Mouse (Mus musculus): ENCODE measurements around the gene Armh4. TPM values are rescaled to one million over a fixed set of nuclear protein-coding genes. Genes with fewer than 3 reads are reported as not detected.
"Not testable (repeated sequence)": the region's sequence is repeated elsewhere in the genome, so short reads cannot be mapped to it uniquely, and the experiment has no call there.

Armh4 gene
- polyA plus RNA-seq (2016; fragmentation: Nextera tagmentation; extraction: Ambion mirVana), result 41.1 and 41.4 TPM in 2 replicates

DNA sequence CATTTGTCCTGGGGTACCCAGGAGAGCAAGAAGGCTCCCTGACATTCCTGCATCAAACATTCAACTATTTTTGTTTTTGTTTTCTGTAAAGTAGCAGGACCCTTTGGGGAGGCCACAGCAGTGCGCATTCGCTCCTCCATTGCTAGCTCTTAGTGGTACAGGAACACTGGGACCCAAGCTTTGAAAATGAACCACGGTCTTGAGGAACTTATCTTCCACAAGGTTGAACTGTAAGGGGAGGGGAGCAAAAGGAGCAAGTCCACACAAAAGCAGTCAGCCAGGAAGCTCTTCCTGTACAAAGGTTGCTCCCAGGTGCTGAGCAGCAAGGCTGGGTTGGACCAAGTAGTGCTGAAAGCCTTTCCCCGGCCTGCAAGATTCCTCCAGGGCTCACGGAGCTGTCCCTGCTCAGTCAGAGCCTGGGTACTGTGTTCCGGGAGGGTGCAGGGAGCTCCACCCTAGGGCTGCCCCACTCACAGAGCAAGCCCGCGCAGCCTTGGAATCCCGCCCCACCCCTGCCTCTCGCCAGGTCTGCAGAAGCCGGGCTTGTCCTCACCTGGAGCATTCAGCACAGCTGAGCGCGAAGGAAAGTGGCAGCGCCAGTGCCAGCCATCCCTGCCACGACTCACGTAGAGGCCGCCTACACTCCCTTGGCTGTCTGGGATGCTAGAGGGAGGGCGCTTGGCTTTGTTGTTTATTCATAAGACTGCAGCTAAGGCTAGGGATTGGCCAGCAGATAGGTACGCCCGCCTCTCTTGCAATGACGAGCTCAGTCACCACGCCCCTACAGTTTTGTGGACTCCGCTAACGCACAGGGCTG lies at the start of gene Armh4:
TSS of gene Armh4 (minus strand) at position 669 of the 817 bp plus-strand sequence.
- H3K4me3 ChIP-seq, result peak within 1 kb of the TSS; percentile 55
- no peaks in the 10 kb centered on the region for H3K9me3 ChIP-seq (replicated peaks)
- peak within 1 kb of the TSS; percentile 80 for H3K27ac ChIP-seq
- ATAC-seq (ENCODE audit: low FRiP score), result peak; percentile 99
- 2% methylated on average over 24 of the region's 24 CpGs for WGBS
- H3K36me3 ChIP-seq, result no peaks in the 10 kb centered on the region
- no peaks in the 10 kb centered on the region for H3K27me3 ChIP-seq
- peaks cover 14% of the 10 kb centered on the region; the same call in 1 of the 2 replicates for H3K4me1 ChIP-seq
- H3K9ac ChIP-seq, result peak within 1 kb of the TSS; percentile 68
- peak within 1 kb of the TSS; percentile 54 for H3K4me2 ChIP-seq (replicated peaks)

GRCm38 (mm10) chr14:49829192-49830171 lies 46.3 kb upstream of the Armh4 start:
- ATAC-seq (ENCODE audit: low FRiP score), result peak; percentile 80
- H3K9me3 ChIP-seq (replicated peaks), result no peaks in the 10 kb centered on the region
- H3K27me3 ChIP-seq, result no peaks in the 10 kb centered on the region
- no peaks in the 10 kb centered on the region for H3K36me3 ChIP-seq
- WGBS, result 10% methylated on average over 17 of the region's 17 CpGs
- no peak overlapping the region for H3K9ac ChIP-seq
- H3K4me3 ChIP-seq, result peak overlapping the region; percentile 15
- H3K4me1 ChIP-seq, result no peaks in the 10 kb centered on the region
- peak overlapping the region; percentile 46 for H3K4me2 ChIP-seq (replicated peaks)
- no peak overlapping the region for H3K27ac ChIP-seq

- not testable (repeated sequence) for ATAC-seq (ENCODE audit: low FRiP score); H3K9me3 ChIP-seq (replicated peaks); H3K4me3 ChIP-seq; H3K4me1 ChIP-seq; H3K27me3 ChIP-seq; H3K4me2 ChIP-seq (replicated peaks); H3K9ac ChIP-seq; H3K27ac ChIP-seq; H3K36me3 ChIP-seq
- WGBS, result 77% methylated on average over 8 of the region's 8 CpGs
Observed at GRCm38 (mm10) chr14:49819721-49820440, 36.7 kb upstream of the Armh4 start.

DNA sequence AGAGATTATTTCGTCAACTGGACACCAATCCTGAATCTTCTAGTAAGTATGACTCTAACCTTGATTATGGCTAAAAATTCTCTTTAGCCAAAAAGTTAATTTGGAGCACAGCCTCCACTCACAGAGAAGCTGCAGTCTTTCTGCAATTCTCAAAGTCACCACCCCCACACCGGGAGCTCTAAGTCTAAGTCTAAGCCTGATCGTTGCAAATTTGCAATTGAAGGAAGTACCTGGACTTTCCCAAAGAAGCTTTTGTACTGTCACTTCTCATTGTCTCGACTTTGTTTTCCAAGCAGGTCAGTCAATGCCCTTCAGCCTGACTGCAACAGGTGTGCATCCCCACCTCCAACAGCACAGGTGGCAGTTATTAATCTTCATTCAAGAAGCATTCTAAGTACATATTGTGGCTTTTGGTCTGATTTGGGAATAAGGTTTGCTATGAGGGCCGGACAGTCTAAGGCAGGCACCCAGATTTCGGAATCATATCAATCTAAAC lies 35.6 kb upstream of the Armh4 start:
- not testable (repeated sequence) for H3K27ac ChIP-seq; H3K27me3 ChIP-seq; H3K9ac ChIP-seq; H3K4me3 ChIP-seq; H3K36me3 ChIP-seq; H3K4me2 ChIP-seq (replicated peaks); H3K4me1 ChIP-seq; ATAC-seq (ENCODE audit: low FRiP score); H3K9me3 ChIP-seq (replicated peaks)
- 87% methylated on average over 6 of the region's 6 CpGs for WGBS

DNA sequence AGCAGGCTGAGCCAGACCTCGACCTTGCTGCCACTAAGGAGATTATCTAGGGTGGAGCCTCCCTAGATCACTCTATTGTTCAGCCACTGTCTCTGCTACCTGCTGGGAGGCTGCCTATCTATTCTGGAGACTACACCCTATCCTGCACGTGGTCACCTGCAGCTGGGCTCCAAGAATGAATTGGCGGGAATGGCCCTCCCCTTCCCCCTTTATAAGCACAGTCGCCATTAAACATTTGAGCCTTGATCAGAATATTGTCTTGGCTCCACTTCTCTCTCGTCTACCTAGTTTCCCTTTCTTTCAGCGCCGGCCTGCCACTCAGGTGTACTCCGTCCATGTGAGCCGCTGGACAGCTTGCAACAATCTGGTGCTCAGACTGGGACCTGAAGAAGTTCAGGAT lies 29.8 kb upstream of the Armh4 start:
- not testable (repeated sequence) for H3K4me1 ChIP-seq; H3K9me3 ChIP-seq (replicated peaks); H3K36me3 ChIP-seq; H3K4me3 ChIP-seq; ATAC-seq (ENCODE audit: low FRiP score); H3K27me3 ChIP-seq; H3K27ac ChIP-seq; H3K9ac ChIP-seq; H3K4me2 ChIP-seq (replicated peaks)
- WGBS, result 85% methylated on average over 9 of the region's 9 CpGs

- H3K27ac ChIP-seq; H3K4me2 ChIP-seq (replicated peaks); H3K36me3 ChIP-seq; H3K4me1 ChIP-seq; H3K9me3 ChIP-seq (replicated peaks); ATAC-seq (ENCODE audit: low FRiP score); H3K9ac ChIP-seq; H3K27me3 ChIP-seq; H3K4me3 ChIP-seq: not testable (repeated sequence)
Observed at GRCm38 (mm10) chr14:49805051-49805450, 21.9 kb upstream of the Armh4 start.

GRCm38 (mm10) chr14:49801444-49801843 lies 18.3 kb upstream of the Armh4 start:
- ATAC-seq (ENCODE audit: low FRiP score), result 0 out of 2 replicates have a peak, but pooled peaks have one; percentile 43
- Histone ChIP-seq H3K4me3 (no peak overlapping the region), H3K9ac (no peak overlapping the region), H3K27me3 (no peaks in the 10 kb centered on the region), H3K4me1 (no peaks in the 10 kb centered on the region), H3K27ac (no peak overlapping the region), H3K4me2 (replicated peaks) (no peak overlapping the region), H3K9me3 (replicated peaks) (no peaks in the 10 kb centered on the region), H3K36me3 (no peaks in the 10 kb centered on the region)
- WGBS, result 17% methylated on average over 4 of the region's 4 CpGs

DNA sequence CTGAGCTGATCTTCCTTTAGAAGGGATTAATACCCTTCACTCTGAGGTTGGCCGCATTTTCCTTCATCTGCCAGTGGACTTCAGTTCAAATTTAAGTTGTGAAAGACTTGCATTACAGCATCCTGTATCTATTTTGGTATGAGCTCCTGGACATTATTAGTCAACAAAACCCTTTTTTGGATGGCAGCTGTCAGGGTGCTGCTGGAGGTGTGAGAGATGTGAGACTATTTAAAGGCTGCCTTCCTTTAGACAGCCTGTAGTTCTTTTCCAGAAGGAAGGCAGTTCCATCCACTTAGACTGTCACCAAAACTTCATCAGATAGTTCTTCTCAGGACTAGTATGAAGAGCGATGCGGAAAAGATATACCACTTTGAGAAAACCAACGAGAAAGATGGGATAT lies 10.8 kb upstream of the Armh4 start:
- ATAC-seq (ENCODE audit: low FRiP score), result no peak
- Histone ChIP-seq H3K9me3 (replicated peaks) (no peaks in the 10 kb centered on the region), H3K27ac (no peak overlapping the region), H3K4me2 (replicated peaks) (no peak overlapping the region), H3K4me1 (no peaks in the 10 kb centered on the region), H3K27me3 (no peaks in the 10 kb centered on the region), H3K9ac (no peak overlapping the region), H3K4me3 (no peak overlapping the region), H3K36me3 (no peaks in the 10 kb centered on the region)
- 89% methylated on average over 4 of the region's 4 CpGs for WGBS

GRCm38 (mm10) chr14:49790542-49790941 lies 7.4 kb upstream of the Armh4 start:
- Histone ChIP-seq H3K4me2 (replicated peaks) (no peak overlapping the region), H3K9ac (no peak overlapping the region), H3K27ac (no peak overlapping the region), H3K4me3 (no peak overlapping the region), H3K27me3 (no peaks in the 10 kb centered on the region), H3K9me3 (replicated peaks) (no peaks in the 10 kb centered on the region), H3K4me1 (no peaks in the 10 kb centered on the region), H3K36me3 (no peaks in the 10 kb centered on the region)
- no peak for ATAC-seq (ENCODE audit: low FRiP score)
- WGBS, result 82% methylated on average over 4 of the region's 4 CpGs

GRCm38 (mm10) chr14:49785793-49786192 lies 2.6 kb upstream of the Armh4 start:
- H3K4me1 ChIP-seq, result peaks cover 9% of the 10 kb centered on the region; the same call in 1 of the 2 replicates
- 57% methylated on average over 2 of the region's 2 CpGs for WGBS
- H3K4me3 ChIP-seq, result no peak overlapping the region
- H3K9ac ChIP-seq, result no peak overlapping the region
- H3K4me2 ChIP-seq (replicated peaks), result no peak overlapping the region
- ATAC-seq (ENCODE audit: low FRiP score), result no peak
- no peaks in the 10 kb centered on the region for H3K36me3 ChIP-seq
- H3K9me3 ChIP-seq (replicated peaks), result no peaks in the 10 kb centered on the region
- H3K27ac ChIP-seq, result no peak overlapping the region
- no peaks in the 10 kb centered on the region for H3K27me3 ChIP-seq

DNA sequence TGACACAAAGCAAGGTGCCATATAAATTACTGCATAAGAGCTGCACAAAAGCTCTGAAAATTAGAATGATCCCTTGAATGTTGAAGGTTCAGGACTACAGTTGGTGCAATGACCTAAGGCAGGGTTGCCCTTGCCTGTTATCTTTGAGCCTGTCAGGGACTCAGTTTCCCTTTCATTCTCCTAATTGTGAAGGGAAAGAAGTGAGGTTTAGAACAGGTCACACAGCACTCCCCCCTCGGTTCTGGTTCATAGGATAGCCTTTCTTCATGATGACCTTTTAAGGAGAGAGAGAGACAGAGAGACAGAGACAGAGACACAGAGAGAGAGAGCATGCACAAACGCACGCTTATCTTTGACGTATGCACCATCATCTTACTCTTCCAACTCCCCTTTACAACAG lies 683 bp upstream of the Armh4 start:
- no peaks in the 10 kb centered on the region for H3K9me3 ChIP-seq (replicated peaks)
- H3K4me3 ChIP-seq, result no peak overlapping the region
- peaks cover 14% of the 10 kb centered on the region; the same call in 1 of the 2 replicates for H3K4me1 ChIP-seq
- WGBS, result 83% methylated on average over 4 of the region's 4 CpGs
- no peaks in the 10 kb centered on the region for H3K27me3 ChIP-seq
- no peaks in the 10 kb centered on the region for H3K36me3 ChIP-seq
- H3K9ac ChIP-seq, result no peak overlapping the region
- ATAC-seq (ENCODE audit: low FRiP score), result no peak
- H3K4me2 ChIP-seq (replicated peaks), result peak overlapping the region; percentile 54
- H3K27ac ChIP-seq, result no peak overlapping the region

- ATAC-seq (ENCODE audit: low FRiP score), result no peak
- WGBS, result 63% methylated on average over 4 of the region's 4 CpGs
- no peak overlapping the region for H3K4me2 ChIP-seq (replicated peaks)
Observed at GRCm38 (mm10) chr14:49780416-49780815, 2.8 kb downstream of the Armh4 start.

More at GRCm38 (mm10) chr14:49780416-49780815, 2.8 kb downstream of the Armh4 start:
- Histone ChIP-seq H3K9me3 (replicated peaks) (no peaks in the 10 kb centered on the region), H3K4me3 (no peak overlapping the region), H3K27me3 (no peaks in the 10 kb centered on the region), H3K36me3 (no peaks in the 10 kb centered on the region), H3K4me1 (peaks cover 14% of the 10 kb centered on the region; the same call in 1 of the 2 replicates), H3K27ac (no peak overlapping the region), H3K9ac (no peak overlapping the region)

Measured in hindbrain, embryonic 12.5 days (tissue).